Mouse (Mus musculus): Measurements from ENCODE around the gene Ywhag. TPM values are rescaled to one million over a fixed set of nuclear protein-coding genes. Genes with fewer than 3 reads are reported as not detected.

Ywhag gene
- polyA plus RNA-seq, 1 experiment from 2014 or later = 208 TPM

GRCm38 (mm10) chr5:135942710-135943109 is 8.3 kb upstream of the Ywhag start:
- Histone ChIP-seq H3K9me3 (ENCODE audit: control insufficient read depth, low read length) (no peaks in the 10 kb centered on the region), H3K4me2 (replicated peaks; ENCODE audit: low read depth, low read length) (no peak overlapping the region), H3K4me1 (replicated peaks; ENCODE audit: control insufficient read depth, insufficient read depth, low read length) (0 out of 2 replicates have a peak, but pooled peaks cover 2% of the 10 kb centered on the region), H3K9ac (ENCODE audit: low read depth, low read length) (no peak overlapping the region), H3K27me3 (ENCODE audit: control insufficient read depth, insufficient read depth, low read length) (no peaks in the 10 kb centered on the region), H3K27ac (ENCODE audit: low read depth, low read length) (no peak overlapping the region), H3K36me3 (ENCODE audit: control insufficient read depth, insufficient read depth, low read length) (no peaks in the 10 kb centered on the region), H3K4me3 (ENCODE audit: low read depth, low read length) (no peak overlapping the region)
- DNase-seq (ENCODE audit: low spot score) (no peak), ATAC-seq (ENCODE audit: low FRiP score) (no peak)
- WGBS = 76% methylated on average over 6 of the region's 6 CpGs

- no peak overlapping the region for H3K4me3 ChIP-seq (ENCODE audit: low read depth, low read length)
- ATAC-seq (ENCODE audit: low FRiP score) (no peak), DNase-seq (ENCODE audit: low spot score) (no peak)
- H3K9me3 ChIP-seq (ENCODE audit: control insufficient read depth, low read length) = no peaks in the 10 kb centered on the region
- 55% methylated on average over 5 of the region's 5 CpGs for WGBS
- no peaks in the 10 kb centered on the region for H3K36me3 ChIP-seq (ENCODE audit: control insufficient read depth, insufficient read depth, low read length)
- no peaks in the 10 kb centered on the region for H3K4me1 ChIP-seq (replicated peaks; ENCODE audit: control insufficient read depth, insufficient read depth, low read length)
- no peak overlapping the region for H3K27ac ChIP-seq (ENCODE audit: low read depth, low read length)
- H3K9ac ChIP-seq (ENCODE audit: low read depth, low read length) = no peak overlapping the region
- no peak overlapping the region for H3K4me2 ChIP-seq (replicated peaks; ENCODE audit: low read depth, low read length)
- no peaks in the 10 kb centered on the region for H3K27me3 ChIP-seq (ENCODE audit: control insufficient read depth, insufficient read depth, low read length)
Measured at GRCm38 (mm10) chr5:135940587-135940986, 6.2 kb upstream of the Ywhag start.

DNA sequence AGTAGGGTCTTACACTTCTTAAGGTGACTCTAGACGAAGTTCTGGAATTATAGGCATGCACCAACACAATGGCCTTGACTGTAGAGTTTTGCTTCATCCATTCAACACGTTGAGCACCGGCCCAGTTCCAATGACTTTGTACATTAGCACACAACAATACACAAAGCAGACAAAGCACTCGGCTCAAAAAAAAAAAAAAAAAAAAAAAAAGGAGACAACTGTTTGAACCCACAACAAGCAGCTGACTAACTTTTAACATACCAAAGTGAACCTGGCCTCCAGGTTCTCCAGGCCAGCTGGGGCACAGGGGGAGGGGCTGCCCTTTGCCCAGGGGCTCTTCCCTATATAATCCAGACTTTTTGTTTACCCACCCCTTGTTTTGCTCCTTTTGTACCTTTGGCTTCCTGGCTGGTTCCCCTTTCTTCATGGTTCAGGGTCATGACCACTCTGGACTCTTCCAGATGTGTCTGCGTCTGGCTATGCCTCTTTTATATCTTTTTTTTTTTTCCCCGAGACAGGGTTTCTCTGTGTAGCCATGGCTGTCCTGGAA is 1.3 kb upstream of the Ywhag start:
- H3K4me2 ChIP-seq (replicated peaks; ENCODE audit: low read depth, low read length) = no peak overlapping the region
- H3K36me3 ChIP-seq (ENCODE audit: control insufficient read depth, insufficient read depth, low read length) = no peaks in the 10 kb centered on the region
- H3K9me3 ChIP-seq (ENCODE audit: control insufficient read depth, low read length) = no peaks in the 10 kb centered on the region
- no peak overlapping the region for H3K9ac ChIP-seq (ENCODE audit: low read depth, low read length)
- H3K4me3 ChIP-seq (ENCODE audit: low read depth, low read length) = no peak overlapping the region
- H3K27ac ChIP-seq (ENCODE audit: low read depth, low read length) = peak overlapping the region; percentile 93; the same call in 1 of the 2 replicates
- peaks cover 2% of the 10 kb centered on the region; the same call in 1 of the 2 replicates for H3K4me1 ChIP-seq (replicated peaks; ENCODE audit: control insufficient read depth, insufficient read depth, low read length)
- DNase-seq (ENCODE audit: low spot score) (no peak), ATAC-seq (ENCODE audit: low FRiP score) (no peak)
- no peaks in the 10 kb centered on the region for H3K27me3 ChIP-seq (ENCODE audit: control insufficient read depth, insufficient read depth, low read length)
- 83% methylated on average over 6 of the region's 6 CpGs for WGBS

DNA sequence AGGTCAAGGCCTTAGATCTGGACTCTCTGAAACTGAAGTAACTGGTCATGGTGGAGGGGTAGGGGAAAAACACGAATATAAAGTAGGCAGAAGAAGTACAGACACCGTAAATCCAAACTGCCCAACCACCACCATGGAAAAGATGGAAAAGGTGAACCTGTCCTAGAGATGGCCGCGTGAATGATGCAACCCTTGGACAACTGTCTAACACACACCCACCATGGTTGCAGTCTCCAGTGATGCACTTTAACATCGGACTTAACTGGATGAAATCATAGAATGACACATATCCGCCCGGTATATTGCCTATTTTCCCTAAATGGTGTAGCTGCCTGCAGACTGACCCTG is 734 bp upstream of the Ywhag start:
- H3K36me3 ChIP-seq (ENCODE audit: control insufficient read depth, insufficient read depth, low read length) = 0 out of 2 replicates have a peak, but pooled peaks cover 3% of the 10 kb centered on the region
- no peaks in the 10 kb centered on the region for H3K27me3 ChIP-seq (ENCODE audit: control insufficient read depth, insufficient read depth, low read length)
- peak overlapping the region; percentile 93 for H3K27ac ChIP-seq (ENCODE audit: low read depth, low read length)
- H3K9me3 ChIP-seq (ENCODE audit: control insufficient read depth, low read length) = no peaks in the 10 kb centered on the region
- DNase-seq (ENCODE audit: low spot score) = no peak
- 55% methylated on average over 7 of the region's 7 CpGs for WGBS
- H3K4me2 ChIP-seq (replicated peaks; ENCODE audit: low read depth, low read length) = peak overlapping the region; percentile 9
- peaks cover 2% of the 10 kb centered on the region; the same call in 1 of the 2 replicates for H3K4me1 ChIP-seq (replicated peaks; ENCODE audit: control insufficient read depth, insufficient read depth, low read length)
- peak overlapping the region; percentile 98; the same call in 1 of the 2 replicates for H3K4me3 ChIP-seq (ENCODE audit: low read depth, low read length)
- peak; percentile 55; the same call in 1 of the 2 replicates for ATAC-seq (ENCODE audit: low FRiP score)
- H3K9ac ChIP-seq (ENCODE audit: low read depth, low read length) = no peak overlapping the region

DNA sequence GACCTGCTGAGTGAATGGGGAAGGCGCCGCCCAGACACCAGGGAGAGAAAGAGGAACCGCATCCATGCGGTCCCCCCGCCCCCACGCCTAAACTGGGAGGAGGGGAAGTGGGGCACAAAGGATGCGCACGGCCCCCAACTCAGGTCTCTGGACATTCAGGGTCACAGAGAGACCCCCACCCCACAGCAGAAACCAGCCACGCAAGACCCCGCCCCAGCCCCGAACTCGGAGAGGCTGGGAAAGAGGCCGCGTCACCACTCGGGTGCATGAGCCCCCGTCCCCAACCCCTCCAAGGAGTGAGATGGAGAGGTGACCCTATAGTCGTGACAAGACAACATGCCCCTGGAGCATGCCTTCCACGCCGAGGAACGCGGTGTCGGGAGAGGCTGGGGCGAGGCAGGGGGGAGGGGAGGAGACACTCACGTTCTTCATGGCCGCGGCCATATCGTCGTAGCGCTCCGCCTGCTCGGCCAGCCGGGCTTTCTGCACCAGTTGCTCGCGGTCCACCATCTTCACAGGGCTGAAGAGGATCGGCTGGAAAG is 445 bp downstream of the Ywhag start:
- peak; percentile 77 for ATAC-seq (ENCODE audit: low FRiP score)
- Histone ChIP-seq H3K27ac (ENCODE audit: low read depth, low read length) (peak overlapping the region; percentile 93), H3K9me3 (ENCODE audit: control insufficient read depth, low read length) (no peaks in the 10 kb centered on the region), H3K4me2 (replicated peaks; ENCODE audit: low read depth, low read length) (peak overlapping the region; percentile 57), H3K4me3 (ENCODE audit: low read depth, low read length) (peak overlapping the region; percentile 98), H3K27me3 (ENCODE audit: control insufficient read depth, insufficient read depth, low read length) (no peaks in the 10 kb centered on the region), H3K9ac (ENCODE audit: low read depth, low read length) (peak overlapping the region; percentile 96), H3K4me1 (replicated peaks; ENCODE audit: control insufficient read depth, insufficient read depth, low read length) (peaks cover 2% of the 10 kb centered on the region; the same call in 1 of the 2 replicates), H3K36me3 (ENCODE audit: control insufficient read depth, insufficient read depth, low read length) (0 out of 2 replicates have a peak, but pooled peaks cover 5% of the 10 kb centered on the region)
- peak; percentile 84 for DNase-seq (ENCODE audit: low spot score)
- WGBS = under 1% methylated on average over 33 of the region's 35 CpGs

DNA sequence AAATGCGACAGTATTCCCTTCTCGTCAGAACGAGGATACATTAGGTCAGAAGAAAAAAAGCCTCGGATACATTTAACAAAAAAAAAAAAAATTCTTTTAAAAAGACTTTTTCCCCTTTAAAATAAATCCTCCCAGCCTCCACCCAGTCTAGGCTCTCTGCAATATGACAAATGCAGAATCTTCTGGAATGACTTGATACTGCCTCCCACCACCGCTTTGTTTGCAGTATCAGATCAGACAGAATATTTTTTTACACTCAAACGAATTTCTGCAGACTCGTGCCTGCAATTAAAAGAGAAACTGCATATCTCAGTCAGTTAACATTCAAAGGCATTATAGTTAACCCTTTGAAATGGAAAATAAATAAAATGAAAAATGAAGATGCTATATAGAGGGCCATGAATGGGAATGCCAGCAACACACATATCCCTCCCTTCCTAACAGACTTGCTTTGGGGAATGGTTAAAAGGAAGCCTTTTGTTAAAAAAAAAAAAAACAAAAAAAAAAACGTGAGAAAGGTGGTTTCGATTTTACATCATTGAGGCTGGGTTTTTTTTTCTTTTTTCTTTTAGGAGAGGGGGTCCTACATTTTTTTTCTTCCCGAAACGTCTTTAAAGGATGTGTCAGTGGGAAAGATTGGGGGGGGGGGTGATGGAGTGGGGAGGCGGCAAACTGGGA is 1.1 kb downstream of the Ywhag start:
- ATAC-seq (ENCODE audit: low FRiP score) (no peak), DNase-seq (ENCODE audit: low spot score) (peak; percentile 31)
- H3K27ac ChIP-seq (ENCODE audit: low read depth, low read length) = peak overlapping the region; percentile 93
- H3K4me3 ChIP-seq (ENCODE audit: low read depth, low read length) = peak overlapping the region; percentile 98
- peak overlapping the region; percentile 57 for H3K4me2 ChIP-seq (replicated peaks; ENCODE audit: low read depth, low read length)
- peaks cover 2% of the 10 kb centered on the region; the same call in 1 of the 2 replicates for H3K4me1 ChIP-seq (replicated peaks; ENCODE audit: control insufficient read depth, insufficient read depth, low read length)
- 16% methylated on average over 12 of the region's 12 CpGs for WGBS
- H3K9ac ChIP-seq (ENCODE audit: low read depth, low read length) = peak overlapping the region; percentile 96
- no peaks in the 10 kb centered on the region for H3K27me3 ChIP-seq (ENCODE audit: control insufficient read depth, insufficient read depth, low read length)
- H3K36me3 ChIP-seq (ENCODE audit: control insufficient read depth, insufficient read depth, low read length) = 0 out of 2 replicates have a peak, but pooled peaks cover 5% of the 10 kb centered on the region
- no peaks in the 10 kb centered on the region for H3K9me3 ChIP-seq (ENCODE audit: control insufficient read depth, low read length)

- H3K4me3 ChIP-seq (ENCODE audit: low read depth, low read length) = peak overlapping the region; percentile 98
- 90% methylated on average over 2 of the region's 2 CpGs for WGBS
- no peak overlapping the region for H3K27ac ChIP-seq (ENCODE audit: low read depth, low read length)
- H3K4me1 ChIP-seq (replicated peaks; ENCODE audit: control insufficient read depth, insufficient read depth, low read length) = peaks cover 2% of the 10 kb centered on the region; the same call in 1 of the 2 replicates
- H3K36me3 ChIP-seq (ENCODE audit: control insufficient read depth, insufficient read depth, low read length) = peaks cover 6% of the 10 kb centered on the region
- ATAC-seq (ENCODE audit: low FRiP score) (no peak), DNase-seq (ENCODE audit: low spot score) (peak; percentile 28)
- H3K4me2 ChIP-seq (replicated peaks; ENCODE audit: low read depth, low read length) = peak overlapping the region; percentile 17; the same call in 1 of the 2 replicates
- no peaks in the 10 kb centered on the region for H3K27me3 ChIP-seq (ENCODE audit: control insufficient read depth, insufficient read depth, low read length)
- no peaks in the 10 kb centered on the region for H3K9me3 ChIP-seq (ENCODE audit: control insufficient read depth, low read length)
- no peak overlapping the region for H3K9ac ChIP-seq (ENCODE audit: low read depth, low read length)
Measured at GRCm38 (mm10) chr5:135932359-135932758, 2.1 kb downstream of the Ywhag start.

DNA sequence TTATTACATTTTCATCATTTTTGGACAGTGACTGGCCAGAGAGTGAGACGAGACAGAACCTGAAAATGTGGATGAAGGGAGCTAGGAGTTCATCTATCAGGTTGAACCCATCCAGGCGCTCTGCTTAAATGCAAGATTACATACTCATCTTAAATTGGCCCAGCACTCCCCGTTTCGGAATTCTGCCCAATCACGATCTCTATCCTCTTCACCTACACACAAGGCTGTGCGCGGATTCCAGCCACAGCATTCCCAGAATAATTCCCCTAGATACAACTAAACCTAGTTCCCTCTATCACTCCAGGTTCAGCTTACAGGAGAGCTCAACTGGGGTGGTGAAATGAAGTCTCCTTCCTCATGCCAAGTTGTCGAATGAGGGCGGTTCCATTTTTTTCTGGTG is 2.9 kb downstream of the Ywhag start:
- DNase-seq (ENCODE audit: low spot score) (no peak), ATAC-seq (ENCODE audit: low FRiP score) (no peak)
- H3K27ac ChIP-seq (ENCODE audit: low read depth, low read length) = no peak overlapping the region
- no peak overlapping the region for H3K9ac ChIP-seq (ENCODE audit: low read depth, low read length)
- peaks cover 2% of the 10 kb centered on the region; the same call in 1 of the 2 replicates for H3K4me1 ChIP-seq (replicated peaks; ENCODE audit: control insufficient read depth, insufficient read depth, low read length)
- H3K4me2 ChIP-seq (replicated peaks; ENCODE audit: low read depth, low read length) = no peak overlapping the region
- H3K9me3 ChIP-seq (ENCODE audit: control insufficient read depth, low read length) = no peaks in the 10 kb centered on the region
- WGBS = 97% methylated on average over 9 of the region's 9 CpGs
- no peaks in the 10 kb centered on the region for H3K27me3 ChIP-seq (ENCODE audit: control insufficient read depth, insufficient read depth, low read length)
- H3K4me3 ChIP-seq (ENCODE audit: low read depth, low read length) = no peak overlapping the region
- peaks cover 12% of the 10 kb centered on the region for H3K36me3 ChIP-seq (ENCODE audit: control insufficient read depth, insufficient read depth, low read length)
